Mouse (Mus musculus) olfactory bulb, adult 2 months (tissue): ENCODE measurements around the gene Krt87.

Experiments used
- CTCF ChIP-seq: fragments of 200-500 bp; IDR thresholded peaks from 2 replicates; pipeline ENCODE4 v1.5.1; 2012; ENCODE audit warnings: low read depth, mild to moderate bottlenecking, low read length, moderate library complexity; ENCODE audit not compliant: insufficient read depth
- POLR2A ChIP-seq: fragments of 200-500 bp; IDR thresholded peaks from 2 replicates; pipeline ENCODE4 v1.6.1; 2012; ENCODE audit warnings: mild to moderate bottlenecking, low read depth, low read length, moderate library complexity; ENCODE audit not compliant: insufficient read depth

DNA sequence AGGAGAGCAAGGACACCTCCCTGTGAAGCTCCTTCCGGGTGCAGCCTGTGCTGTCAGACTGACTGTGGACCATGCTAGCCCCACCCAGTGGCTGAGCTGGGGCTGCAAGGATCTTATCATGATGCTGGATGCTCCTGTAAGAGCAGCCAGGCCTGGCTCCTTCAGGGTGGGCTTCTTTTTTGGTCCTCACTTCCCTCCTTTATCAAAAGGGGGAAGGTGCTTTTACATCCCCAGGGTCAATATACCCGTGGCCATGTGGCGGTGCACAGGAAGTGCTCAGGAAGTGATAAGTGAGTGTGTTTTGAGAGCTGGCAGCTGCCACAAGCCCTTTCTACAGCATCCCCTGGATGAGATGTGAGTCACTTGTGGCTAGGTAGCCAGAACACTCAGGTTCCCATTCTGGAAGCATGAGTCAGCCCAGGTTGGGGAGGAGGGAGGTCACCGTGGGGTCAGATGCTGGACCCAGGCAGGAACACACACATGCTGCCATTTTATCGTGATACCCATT is 50.5 kb downstream of the Krt87 start:
- no peak for TF ChIP-seq CTCF
- TF ChIP-seq POLR2A: no peak
